Mouse (Mus musculus) brain, embryonic 14.5 days (tissue): ENCODE results near the gene Csnk2a2. TPM values are rescaled to one million over a fixed set of nuclear protein-coding genes. Genes with fewer than 3 reads are reported as not detected.
A peak's percentile ranks its signal among the peaks of the same experiment; 100 is the strongest.

Experiments used
- DNase-seq: peaks from one replicate; pipeline ENCODE4 v3.0.0-alpha.2; 2011; ENCODE audit warnings: low read depth
- CTCF ChIP-seq: fragments of 200-500 bp; IDR thresholded peaks from 2 replicates; pipeline ENCODE4 v1.5.1; 2012; ENCODE audit warnings: inconsistent platforms, mild to moderate bottlenecking, moderate library complexity, borderline replicate concordance; ENCODE audit not compliant: insufficient read depth, insufficient read length; ENCODE audit errors: extremely low read depth
- POLR2A ChIP-seq: fragments of 200-500 bp; IDR thresholded peaks from 2 replicates; pipeline ENCODE4 v1.6.1; 2012; ENCODE audit warnings: mild to moderate bottlenecking, inconsistent platforms, borderline replicate concordance; ENCODE audit not compliant: poor library complexity, insufficient read depth, insufficient read length, severe bottlenecking; ENCODE audit errors: extremely low read depth
- polyA plus RNA-seq: library from polyadenylated mRNA; depleted of rRNA; stranded (reverse); fragments of >200 nt; gene quantifications from 2 replicates; pipeline ENCODE4 v1.2.3, GENCODE M21; 2012

The Csnk2a2 gene
- polyA plus RNA-seq, 1 experiment: 51.8 TPM

GRCm38 (mm10) chr8:95505606-95506005 lies 15.8 kb upstream of the Csnk2a2 start:
- TF ChIP-seq CTCF: no peak
- no peak for TF ChIP-seq POLR2A
- DNase-seq: no peak

- no peak for DNase-seq
- TF ChIP-seq POLR2A (no peak), CTCF (no peak)
Observed at GRCm38 (mm10) chr8:95504835-95505234, 15.0 kb upstream of the Csnk2a2 start.

GRCm38 (mm10) chr8:95502431-95502830 lies 12.6 kb upstream of the Csnk2a2 start:
- no peak for TF ChIP-seq POLR2A
- TF ChIP-seq CTCF: no peak
- no peak for DNase-seq

GRCm38 (mm10) chr8:95500436-95500835 lies 10.6 kb upstream of the Csnk2a2 start:
- TF ChIP-seq CTCF (no peak), POLR2A (no peak)
- DNase-seq: no peak

GRCm38 (mm10) chr8:95499266-95500064 lies 9.6 kb upstream of the Csnk2a2 start:
- peak; percentile 45 for DNase-seq
- TF ChIP-seq POLR2A: no peak
- TF ChIP-seq CTCF: no peak

GRCm38 (mm10) chr8:95497821-95498220 lies 8.0 kb upstream of the Csnk2a2 start:
- DNase-seq: no peak
- TF ChIP-seq CTCF: no peak
- TF ChIP-seq POLR2A: no peak

GRCm38 (mm10) chr8:95496420-95496819 lies 6.6 kb upstream of the Csnk2a2 start:
- TF ChIP-seq POLR2A: no peak
- no peak for TF ChIP-seq CTCF
- DNase-seq: no peak

GRCm38 (mm10) chr8:95495444-95495843 lies 5.6 kb upstream of the Csnk2a2 start:
- TF ChIP-seq POLR2A: no peak

GRCm38 (mm10) chr8:95492057-95492456 lies 2.2 kb upstream of the Csnk2a2 start:
- no peak for TF ChIP-seq CTCF
- no peak for TF ChIP-seq POLR2A
- no peak for DNase-seq

More at GRCm38 (mm10) chr8:95495444-95495843, 5.6 kb upstream of the Csnk2a2 start:
- DNase-seq: no peak

- peak; percentile 87 for DNase-seq
- TF ChIP-seq CTCF: peak; percentile 75
- TF ChIP-seq POLR2A: no peak
Observed at GRCm38 (mm10) chr8:95488698-95489332, 1.0 kb downstream of the Csnk2a2 start.

GRCm38 (mm10) chr8:95487800-95488697 lies 1.8 kb downstream of the Csnk2a2 start:
- no peak for DNase-seq
- TF ChIP-seq CTCF: no peak
- TF ChIP-seq POLR2A: no peak
